Mouse (Mus musculus) neural tube, embryonic 11.5 days (tissue): ENCODE data around the gene Tmeff1. TPM values are rescaled to one million over a fixed set of nuclear protein-coding genes. Genes with fewer than 3 reads are reported as not detected.

Experiments
- ATAC-seq: fragments of 200-750 bp; cut with Nextera tagmentation; 2 replicates; pipeline ENCODE4 v1.8.0; 2017; ENCODE audit warnings: moderate number of reproducible peaks, mild to moderate bottlenecking, moderate TSS enrichment, moderate library complexity; ENCODE audit not compliant: insufficient read depth, low FRiP score, low TSS enrichment
- DNase-seq: peaks from one replicate; pipeline ENCODE4 v3.0.0-alpha.2; 2015; ENCODE audit warnings: low spot score
- H3K27ac ChIP-seq: fragments of 300-500 bp; sonication (generic); 2 replicates; pipeline ENCODE4 v1.5.1; 2014; ENCODE audit warnings: low read depth, mild to moderate bottlenecking, low read length
- H3K27me3 ChIP-seq: fragments of 300-500 bp; sonication (generic); 2 replicates; pipeline ENCODE4 v1.6.1; 2014; ENCODE audit warnings: mild to moderate bottlenecking, low read length, mixed read lengths; ENCODE audit not compliant: control insufficient read depth, insufficient read depth
- H3K36me3 ChIP-seq: fragments of 300-500 bp; sonication (generic); 2 replicates; pipeline ENCODE4 v1.6.1; 2014; ENCODE audit warnings: mild to moderate bottlenecking, low read length, moderate library complexity, mixed read lengths; ENCODE audit not compliant: control insufficient read depth, insufficient read depth
- H3K4me1 ChIP-seq: fragments of 300-500 bp; sonication (generic); 2 replicates; pipeline ENCODE4 v1.6.1; 2014; ENCODE audit warnings: low read length, mixed read lengths; ENCODE audit not compliant: control insufficient read depth, insufficient read depth
- H3K4me2 ChIP-seq: fragments of 300-500 bp; sonication (generic); 2 replicates; pipeline ENCODE4 v1.6.1; 2014; ENCODE audit warnings: low read depth, mild to moderate bottlenecking, moderate library complexity
- H3K4me3 ChIP-seq: fragments of 300-500 bp; sonication (generic); 2 replicates; pipeline ENCODE4 v1.5.1; 2014; ENCODE audit warnings: low read depth, low read length
- H3K9ac ChIP-seq: fragments of 300-500 bp; sonication (generic); 2 replicates; pipeline ENCODE4 v1.6.1; 2014; ENCODE audit warnings: mild to moderate bottlenecking, low read length
- H3K9me3 ChIP-seq: fragments of 300-500 bp; sonication (generic); 2 replicates; pipeline ENCODE4 v1.6.1; 2016; ENCODE audit warnings: low read length; ENCODE audit not compliant: control insufficient read depth
- WGBS: fragments of 180-500 bp; shearing (Covaris S2); extraction: QIAGEN DNeasy Blood & Tissue Kit; methylation state at CpG from one replicate; pipeline ENCODE4 v1.1.7; 2014; 5-methylcytosine and 5-hydroxymethylcytosine counted together
- polyA plus RNA-seq: library from polyadenylated mRNA; unstranded; fragments of >200 nt; fragmentation: Nextera tagmentation; extraction: Ambion mirVana; gene quantifications from 2 replicates; pipeline ENCODE4 v1.2.1, GENCODE M21; 2014

The Tmeff1 gene
- polyA plus RNA-seq, 1 experiment from 2014 or later = 261 TPM

GRCm38 (mm10) chr4:48691793-48692437, 106.9 kb downstream of the Tmeff1 start:
- no peak overlapping the region for H3K9ac ChIP-seq
- H3K4me3 ChIP-seq = no peak overlapping the region
- WGBS = 48% methylated on average over 7 of the region's 7 CpGs
- no peaks in the 10 kb centered on the region for H3K27me3 ChIP-seq
- ATAC-seq (peak; percentile 75), DNase-seq (peak; percentile 72)
- H3K27ac ChIP-seq = no peak overlapping the region
- H3K4me1 ChIP-seq = no peaks in the 10 kb centered on the region
- H3K36me3 ChIP-seq = no peaks in the 10 kb centered on the region
- no peak overlapping the region for H3K4me2 ChIP-seq
- H3K9me3 ChIP-seq = no peaks in the 10 kb centered on the region

DNA sequence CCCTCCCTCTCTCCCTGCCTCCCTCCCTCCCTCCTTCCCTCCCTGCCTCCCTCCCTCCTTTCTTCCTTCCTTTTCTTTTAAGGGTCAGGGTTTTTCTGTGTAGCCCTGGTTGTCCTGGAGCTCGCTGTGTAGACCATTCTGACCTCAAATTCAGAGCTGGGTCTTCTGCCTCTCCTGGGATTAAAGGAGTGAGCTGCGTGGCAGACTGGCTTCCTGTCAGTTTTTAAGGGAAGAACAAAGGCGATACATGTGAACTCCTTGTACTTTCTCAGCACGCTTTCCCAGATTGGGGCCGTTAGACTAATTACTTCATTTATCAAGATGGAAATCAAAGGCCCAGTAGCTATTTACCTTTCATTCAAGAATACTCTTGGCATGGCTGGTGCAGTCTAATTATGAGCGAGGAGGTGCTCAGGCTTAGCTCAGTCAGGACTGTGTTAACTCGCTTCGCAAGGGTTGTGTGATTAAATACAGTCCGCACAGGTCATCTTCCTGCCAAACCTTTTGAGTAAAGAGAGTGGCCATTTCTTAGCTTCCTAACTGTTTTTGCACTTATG, 107.8 kb downstream of the Tmeff1 start:
- DNase-seq (no peak), ATAC-seq (no peak)
- Histone ChIP-seq H3K4me1 (no peaks in the 10 kb centered on the region), H3K27ac (no peak overlapping the region), H3K4me2 (no peak overlapping the region), H3K9me3 (no peaks in the 10 kb centered on the region), H3K36me3 (no peaks in the 10 kb centered on the region), H3K9ac (no peak overlapping the region), H3K27me3 (no peaks in the 10 kb centered on the region), H3K4me3 (no peak overlapping the region)
- 46% methylated on average over 9 of the region's 9 CpGs for WGBS

DNA sequence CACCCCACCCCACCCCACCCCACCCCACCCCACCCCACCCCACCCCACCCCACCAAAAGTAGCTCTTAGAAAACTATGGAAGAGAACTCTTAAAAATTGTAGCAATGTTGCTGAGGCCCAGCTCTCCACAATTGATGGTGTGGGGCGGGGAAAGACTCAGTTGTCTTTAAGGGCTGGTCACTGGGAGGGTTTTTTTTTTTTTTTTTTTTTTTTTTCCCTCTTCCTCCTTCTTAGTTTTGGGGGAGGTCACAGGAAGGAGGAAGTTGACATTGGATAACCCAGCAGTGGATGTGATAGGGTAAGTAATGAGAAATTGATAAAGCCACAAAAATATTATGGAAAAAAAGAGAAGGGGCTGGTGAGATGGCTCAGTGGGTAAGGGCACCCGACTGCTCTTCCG, 111.7 kb downstream of the Tmeff1 start:
- 94% methylated on average over 3 of the region's 3 CpGs for WGBS
- ATAC-seq (no peak), DNase-seq (no peak)
- Histone ChIP-seq H3K4me3 (no peak overlapping the region), H3K4me2 (no peak overlapping the region), H3K27ac (no peak overlapping the region), H3K36me3 (no peaks in the 10 kb centered on the region), H3K4me1 (no peaks in the 10 kb centered on the region), H3K9me3 (no peaks in the 10 kb centered on the region), H3K9ac (no peak overlapping the region), H3K27me3 (no peaks in the 10 kb centered on the region)

DNA sequence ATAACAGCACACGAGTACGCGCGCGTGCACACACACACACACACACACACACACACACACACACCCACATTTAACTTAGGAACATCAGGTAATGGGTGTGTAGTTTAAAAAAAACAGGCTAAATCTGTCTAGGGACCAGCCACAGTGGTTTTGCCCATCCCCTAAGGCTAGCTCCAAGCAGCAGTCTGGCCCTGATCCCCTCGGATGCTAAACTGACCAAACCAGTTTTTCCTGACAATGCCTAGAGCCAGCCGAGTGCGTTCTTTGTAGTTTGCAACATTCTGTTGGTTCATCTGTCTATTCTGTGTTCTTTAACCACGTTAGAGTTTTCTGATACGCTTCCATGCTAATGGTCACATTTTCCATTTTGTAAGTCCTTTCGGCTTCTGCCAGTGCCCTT, 112.3 kb downstream of the Tmeff1 start:
- DNase-seq = no peak
- no peaks in the 10 kb centered on the region for H3K4me1 ChIP-seq
- no peaks in the 10 kb centered on the region for H3K27me3 ChIP-seq
- no peak overlapping the region for H3K4me3 ChIP-seq
- 61% methylated on average over 11 of the region's 11 CpGs for WGBS
- H3K36me3 ChIP-seq = no peaks in the 10 kb centered on the region
- ATAC-seq = no peak
- no peak overlapping the region for H3K27ac ChIP-seq
- no peak overlapping the region for H3K4me2 ChIP-seq
- H3K9me3 ChIP-seq = no peaks in the 10 kb centered on the region
- no peak overlapping the region for H3K9ac ChIP-seq

Other genes starting within 250 kb of the Tmeff1 start
- gene Tex10, start 111.7 kb upstream of the Tmeff1 start, polyA plus RNA-seq = 70.6 and 81.1 TPM in 2 replicates
- 63.2 and 68.3 TPM in 2 replicates for gene Msantd3, start 45.2 kb upstream of the Tmeff1 start, polyA plus RNA-seq
- gene Cavin4, start 78.3 kb downstream of the Tmeff1 start, polyA plus RNA-seq = 1.5 and 2.3 TPM in 2 replicates